Mouse (Mus musculus): ENCODE measurements around the gene Nin. TPM values are rescaled to one million over a fixed set of nuclear protein-coding genes. Genes with fewer than 3 reads are reported as not detected.

Nin gene
- polyA plus RNA-seq, 1 experiment, result 0.36 TPM

DNA sequence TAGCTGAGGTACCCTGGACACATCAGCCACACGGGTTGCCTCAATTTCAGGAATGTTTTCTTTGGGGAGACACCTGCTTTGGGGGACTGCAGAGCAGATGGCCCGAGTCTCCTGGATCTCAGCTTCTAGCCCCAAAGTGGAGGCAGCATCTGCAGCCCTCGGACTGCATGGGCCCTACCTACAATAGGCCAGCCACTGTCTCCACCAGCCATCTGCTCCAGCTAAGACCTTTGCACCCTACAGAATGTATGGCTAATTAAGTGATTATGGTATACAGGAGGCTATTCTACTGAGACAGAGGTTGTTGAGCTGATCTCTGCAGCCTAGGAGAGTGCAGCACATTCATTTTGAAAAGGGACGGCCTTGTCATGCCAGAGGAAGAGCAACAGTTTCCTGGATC lies 43.2 kb downstream of the Nin start:
- Histone ChIP-seq H3K4me1 (ENCODE audit: control insufficient read depth, insufficient read depth, low read length) (no peaks in the 10 kb centered on the region), H3K36me3 (ENCODE audit: control insufficient read depth, insufficient read depth, low read length) (no peaks in the 10 kb centered on the region), H3K4me3 (ENCODE audit: control insufficient read depth, low read depth, low read length) (no peak overlapping the region), H3K27ac (ENCODE audit: control insufficient read depth, insufficient read depth, low read depth, low read length) (no peak overlapping the region), H3K27me3 (ENCODE audit: control insufficient read depth, insufficient read depth, low read length) (no peaks in the 10 kb centered on the region)
- TF ChIP-seq POLR2A (IDR thresholded peaks at IDR 0.05; ENCODE audit: control insufficient read depth, low read depth, low read length) (no peak), CTCF (IDR thresholded peaks at IDR 0.05; ENCODE audit: control insufficient read depth, insufficient read depth, insufficient replicate concordance, low read depth, low read length) (no peak)

DNA sequence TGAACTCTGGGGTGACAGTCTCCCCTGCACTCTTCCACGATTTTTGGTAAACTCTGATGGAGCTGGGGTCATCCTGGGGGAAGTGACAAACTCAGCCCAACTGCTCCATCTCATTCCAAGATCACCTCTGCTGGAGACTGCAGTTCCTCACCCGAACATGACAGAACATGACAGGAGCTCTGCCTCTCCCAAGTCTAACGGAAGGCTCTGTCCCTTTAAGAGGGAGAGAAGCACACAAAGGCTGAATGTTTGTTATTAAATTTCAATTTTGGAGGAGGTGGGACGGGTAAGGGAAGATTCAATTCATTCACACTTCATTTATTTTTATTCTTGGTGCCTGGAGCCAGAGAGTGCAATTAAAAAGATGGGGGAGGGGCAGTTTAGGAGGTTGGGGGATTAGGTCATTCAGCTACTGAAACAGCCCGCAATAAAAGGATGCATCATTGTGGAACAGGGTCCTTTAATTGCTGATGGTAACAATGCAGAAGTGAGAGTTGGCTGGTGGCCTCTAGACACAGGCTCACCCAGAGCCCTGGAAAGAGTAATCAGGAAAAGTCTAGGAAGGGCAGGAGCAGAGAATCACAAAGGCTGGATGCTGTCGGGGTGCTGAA lies 44.8 kb downstream of the Nin start:
- Histone ChIP-seq H3K4me1 (ENCODE audit: control insufficient read depth, insufficient read depth, low read length) (no peaks in the 10 kb centered on the region), H3K27me3 (ENCODE audit: control insufficient read depth, insufficient read depth, low read length) (no peaks in the 10 kb centered on the region), H3K4me3 (ENCODE audit: control insufficient read depth, low read depth, low read length) (no peak overlapping the region), H3K27ac (ENCODE audit: control insufficient read depth, insufficient read depth, low read depth, low read length) (no peak overlapping the region), H3K36me3 (ENCODE audit: control insufficient read depth, insufficient read depth, low read length) (no peaks in the 10 kb centered on the region)
- TF ChIP-seq CTCF (IDR thresholded peaks at IDR 0.05; ENCODE audit: control insufficient read depth, insufficient read depth, insufficient replicate concordance, low read depth, low read length) (no peak), POLR2A (IDR thresholded peaks at IDR 0.05; ENCODE audit: control insufficient read depth, low read depth, low read length) (no peak)

DNA sequence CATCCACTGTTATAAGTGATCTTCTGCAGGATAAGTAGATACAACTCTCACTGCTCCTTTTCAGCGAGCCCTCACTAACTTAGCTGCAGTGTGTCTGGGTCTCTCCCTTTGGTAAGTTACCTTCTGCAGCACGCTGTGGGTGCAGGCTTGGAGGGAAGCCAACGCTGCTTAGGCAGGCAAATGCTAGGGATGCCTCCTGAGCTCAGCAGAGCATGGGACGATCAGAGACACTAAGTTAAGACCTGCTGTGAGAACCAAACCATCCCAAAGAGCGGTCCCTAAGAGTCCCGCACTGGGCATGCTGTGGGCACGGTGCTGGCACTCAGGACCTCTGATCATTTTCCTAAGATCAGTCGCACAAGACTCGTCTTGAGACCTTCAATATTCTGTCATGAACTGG lies 45.7 kb downstream of the Nin start:
- no peak for TF ChIP-seq POLR2A (IDR thresholded peaks at IDR 0.05; ENCODE audit: control insufficient read depth, low read depth, low read length)
- no peak for TF ChIP-seq CTCF (IDR thresholded peaks at IDR 0.05; ENCODE audit: control insufficient read depth, insufficient read depth, insufficient replicate concordance, low read depth, low read length)
- Histone ChIP-seq H3K4me3 (ENCODE audit: control insufficient read depth, low read depth, low read length) (no peak overlapping the region), H3K27me3 (ENCODE audit: control insufficient read depth, insufficient read depth, low read length) (no peaks in the 10 kb centered on the region), H3K27ac (ENCODE audit: control insufficient read depth, insufficient read depth, low read depth, low read length) (no peak overlapping the region), H3K36me3 (ENCODE audit: control insufficient read depth, insufficient read depth, low read length) (no peaks in the 10 kb centered on the region), H3K4me1 (ENCODE audit: control insufficient read depth, insufficient read depth, low read length) (no peaks in the 10 kb centered on the region)

DNA sequence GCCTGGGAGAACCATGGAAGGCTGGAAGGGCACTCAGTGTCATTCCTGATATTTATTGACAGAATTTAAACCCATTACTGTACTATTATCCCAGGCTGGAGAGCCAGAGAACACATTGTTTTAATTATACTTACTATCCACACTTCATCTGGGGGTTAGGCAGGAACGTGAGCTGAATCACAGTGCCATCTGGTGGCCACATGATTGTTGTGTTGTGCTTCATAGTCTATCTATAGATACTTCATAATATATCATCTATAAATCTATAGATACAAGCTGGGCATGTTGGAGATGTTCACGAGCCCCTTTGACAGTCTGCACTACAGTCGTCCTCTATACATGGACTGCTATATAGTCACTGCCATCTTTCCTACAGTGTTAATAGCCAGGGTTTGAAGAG lies 51.4 kb downstream of the Nin start:
- H3K4me1 ChIP-seq (ENCODE audit: control insufficient read depth, insufficient read depth, low read length), result peaks cover 2% of the 10 kb centered on the region; the same call in 1 of the 2 replicates
- H3K4me3 ChIP-seq (ENCODE audit: control insufficient read depth, low read depth, low read length), result no peak overlapping the region
- no peak for TF ChIP-seq POLR2A (IDR thresholded peaks at IDR 0.05; ENCODE audit: control insufficient read depth, low read depth, low read length)
- TF ChIP-seq CTCF (IDR thresholded peaks at IDR 0.05; ENCODE audit: control insufficient read depth, insufficient read depth, insufficient replicate concordance, low read depth, low read length), result no peak
- H3K27ac ChIP-seq (ENCODE audit: control insufficient read depth, insufficient read depth, low read depth, low read length), result no peak overlapping the region
- no peaks in the 10 kb centered on the region for H3K27me3 ChIP-seq (ENCODE audit: control insufficient read depth, insufficient read depth, low read length)
- H3K36me3 ChIP-seq (ENCODE audit: control insufficient read depth, insufficient read depth, low read length), result no peaks in the 10 kb centered on the region

DNA sequence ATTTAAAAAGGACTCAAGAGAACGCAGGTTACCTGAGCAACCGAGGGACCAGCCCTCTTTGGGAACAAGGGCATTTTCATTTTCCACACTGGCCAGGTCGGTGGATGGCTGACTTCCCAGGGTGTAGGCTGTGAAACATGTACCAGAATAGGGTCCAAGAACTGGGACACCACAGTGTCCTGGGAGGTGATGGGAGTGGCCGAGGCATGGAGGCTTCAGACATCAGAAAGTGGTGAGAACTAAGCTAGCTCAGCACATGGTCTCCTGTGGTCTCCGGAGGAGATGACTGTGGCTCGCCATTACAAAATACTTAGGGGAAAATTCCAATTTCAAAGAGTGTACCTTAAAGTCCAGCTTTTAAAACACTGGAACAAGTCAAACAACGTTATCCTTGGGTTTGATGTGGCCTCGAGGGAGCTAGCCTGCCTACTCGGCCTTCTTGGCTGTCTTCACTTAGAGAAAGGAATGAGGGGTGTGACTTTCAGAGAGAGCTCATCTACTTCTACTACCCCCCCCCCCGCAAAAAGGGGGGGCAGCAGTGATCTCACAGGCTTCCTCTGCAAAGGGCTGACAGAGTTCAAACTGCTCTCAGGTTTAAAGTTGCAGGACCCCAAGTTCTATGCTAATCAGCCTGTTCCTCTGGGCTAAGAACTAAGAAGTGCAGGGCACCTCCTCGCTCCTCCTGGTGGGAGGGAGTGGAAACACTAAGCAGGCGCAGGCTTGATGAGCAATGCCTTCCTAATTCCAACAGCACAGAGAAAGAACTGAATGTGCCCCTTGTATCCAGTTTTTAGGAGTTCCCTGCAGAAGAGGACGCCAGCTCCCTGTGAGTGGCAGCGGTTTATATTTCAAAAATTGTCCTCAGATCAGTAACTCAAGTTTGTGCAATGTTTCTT lies 54.3 kb downstream of the Nin start:
- no peaks in the 10 kb centered on the region for H3K27me3 ChIP-seq (ENCODE audit: control insufficient read depth, insufficient read depth, low read length)
- no peak overlapping the region for H3K4me3 ChIP-seq (ENCODE audit: control insufficient read depth, low read depth, low read length)
- peaks cover 2% of the 10 kb centered on the region; the same call in 1 of the 2 replicates for H3K4me1 ChIP-seq (ENCODE audit: control insufficient read depth, insufficient read depth, low read length)
- H3K36me3 ChIP-seq (ENCODE audit: control insufficient read depth, insufficient read depth, low read length), result no peaks in the 10 kb centered on the region
- no peak overlapping the region for H3K27ac ChIP-seq (ENCODE audit: control insufficient read depth, insufficient read depth, low read depth, low read length)
- TF ChIP-seq CTCF (IDR thresholded peaks at IDR 0.05; ENCODE audit: control insufficient read depth, insufficient read depth, insufficient replicate concordance, low read depth, low read length) (0 out of 2 replicates have a peak, but pooled peaks have one; percentile 24), POLR2A (IDR thresholded peaks at IDR 0.05; ENCODE audit: control insufficient read depth, low read depth, low read length) (no peak)

DNA sequence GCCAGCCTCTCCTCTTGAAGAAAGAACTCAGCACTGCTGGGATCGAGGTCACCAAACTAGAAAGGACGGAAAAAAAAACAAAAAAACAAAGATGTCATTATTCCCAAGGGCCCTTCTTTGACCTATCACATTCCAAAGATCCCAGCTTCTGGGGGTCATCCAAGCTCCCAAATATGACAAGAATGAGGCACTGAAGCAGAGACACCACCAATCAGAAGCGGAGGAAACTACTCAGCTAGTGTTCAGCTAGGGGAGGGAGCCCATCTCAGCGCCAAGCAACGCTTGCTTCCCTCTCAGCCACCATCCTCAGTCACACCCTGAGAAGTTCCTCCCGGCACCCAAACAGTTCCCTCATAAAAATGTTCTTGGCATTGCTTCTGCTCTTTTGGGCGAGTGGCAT lies 62.8 kb downstream of the Nin start:
- TF ChIP-seq POLR2A (IDR thresholded peaks at IDR 0.05; ENCODE audit: control insufficient read depth, low read depth, low read length) (no peak), CTCF (IDR thresholded peaks at IDR 0.05; ENCODE audit: control insufficient read depth, insufficient read depth, insufficient replicate concordance, low read depth, low read length) (no peak)

DNA sequence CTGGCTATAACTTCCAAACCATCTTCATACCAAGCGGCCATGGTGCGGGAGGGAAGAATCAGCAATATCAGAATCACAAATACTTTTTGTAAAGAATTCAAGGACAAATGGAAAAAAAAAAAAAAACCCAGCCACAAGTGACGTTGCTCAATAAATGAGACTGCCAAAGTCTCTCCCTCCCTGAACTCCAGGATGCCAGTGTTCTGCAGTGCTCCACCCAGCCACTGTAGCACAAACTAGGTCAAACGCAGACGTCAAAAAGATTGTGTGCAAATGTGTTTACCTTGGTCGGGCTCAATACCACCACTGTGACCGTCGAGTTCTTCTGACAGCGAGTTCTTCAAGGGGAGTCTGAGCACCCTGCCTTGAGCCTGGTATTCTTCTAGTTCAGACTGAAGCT lies 64.8 kb downstream of the Nin start:
- H3K27ac ChIP-seq (ENCODE audit: control insufficient read depth, insufficient read depth, low read depth, low read length), result no peak overlapping the region
- no peak overlapping the region for H3K4me3 ChIP-seq (ENCODE audit: control insufficient read depth, low read depth, low read length)
- no peaks in the 10 kb centered on the region for H3K27me3 ChIP-seq (ENCODE audit: control insufficient read depth, insufficient read depth, low read length)
- no peaks in the 10 kb centered on the region for H3K4me1 ChIP-seq (ENCODE audit: control insufficient read depth, insufficient read depth, low read length)
- TF ChIP-seq CTCF (IDR thresholded peaks at IDR 0.05; ENCODE audit: control insufficient read depth, insufficient read depth, insufficient replicate concordance, low read depth, low read length) (no peak), POLR2A (IDR thresholded peaks at IDR 0.05; ENCODE audit: control insufficient read depth, low read depth, low read length) (no peak)
- no peaks in the 10 kb centered on the region for H3K36me3 ChIP-seq (ENCODE audit: control insufficient read depth, insufficient read depth, low read length)

More for the DNA sequence above, 62.8 kb downstream of the Nin start:
- Histone ChIP-seq H3K4me1 (ENCODE audit: control insufficient read depth, insufficient read depth, low read length) (no peaks in the 10 kb centered on the region), H3K27me3 (ENCODE audit: control insufficient read depth, insufficient read depth, low read length) (no peaks in the 10 kb centered on the region), H3K27ac (ENCODE audit: control insufficient read depth, insufficient read depth, low read depth, low read length) (no peak overlapping the region), H3K36me3 (ENCODE audit: control insufficient read depth, insufficient read depth, low read length) (no peaks in the 10 kb centered on the region), H3K4me3 (ENCODE audit: control insufficient read depth, low read depth, low read length) (no peak overlapping the region)
